Mouse (Mus musculus) bone marrow macrophage, adult 2 months (primary cell): Measurements from ENCODE around the gene Rgs16. TPM values are rescaled to one million over a fixed set of nuclear protein-coding genes. Genes with fewer than 3 reads are reported as not detected.
A peak's percentile ranks its signal among the peaks of the same experiment; 100 is the strongest.

Experiments used
- H3K27ac ChIP-seq: 2 replicates; pipeline ENCODE4 v1.5.1; 2012; ENCODE audit warnings: low read depth, low read length; ENCODE audit not compliant: insufficient read depth
- H3K4me1 ChIP-seq: 2 replicates; pipeline ENCODE4 v1.6.1; 2012; ENCODE audit warnings: low read length; ENCODE audit not compliant: control insufficient read depth, insufficient read depth
- H3K4me3 ChIP-seq: 2 replicates; pipeline ENCODE4 v1.5.1; 2012; ENCODE audit warnings: mild to moderate bottlenecking, low read length, moderate library complexity; ENCODE audit not compliant: insufficient read depth
- CTCF ChIP-seq: IDR thresholded peaks from 2 replicates; pipeline ENCODE4 v1.5.1; 2012; ENCODE audit warnings: low read depth, mild to moderate bottlenecking, low read length, moderate library complexity
- POLR2A ChIP-seq: IDR thresholded peaks from 2 replicates; pipeline ENCODE4 v1.6.1; 2012; ENCODE audit warnings: mild to moderate bottlenecking, low read depth, low read length, borderline replicate concordance
- polyA plus RNA-seq: library from polyadenylated mRNA; stranded (reverse); fragments of >200 nt; gene quantifications from 2 replicates; pipeline ENCODE4 v1.2.4, GENCODE M21; 2012; ENCODE audit not compliant: missing spikeins, insufficient read depth, insufficient read length

Gene Rgs16
- polyA plus RNA-seq = 0.23 and 0.35 TPM in 2 replicates

- no peak for TF ChIP-seq CTCF
- no peak for TF ChIP-seq POLR2A
- H3K4me1 ChIP-seq = no peaks in the 10 kb centered on the region
- no peak within 1 kb of the TSS for H3K27ac ChIP-seq
- H3K4me3 ChIP-seq = peak within 1 kb of the TSS; percentile 30; the same call in 1 of the 2 replicates
Observed at GRCm38 (mm10) chr1:153740145-153740544, at the start of gene Rgs16. Gene Rgs16, plus strand, starts transcription at chr1:153740349.

DNA sequence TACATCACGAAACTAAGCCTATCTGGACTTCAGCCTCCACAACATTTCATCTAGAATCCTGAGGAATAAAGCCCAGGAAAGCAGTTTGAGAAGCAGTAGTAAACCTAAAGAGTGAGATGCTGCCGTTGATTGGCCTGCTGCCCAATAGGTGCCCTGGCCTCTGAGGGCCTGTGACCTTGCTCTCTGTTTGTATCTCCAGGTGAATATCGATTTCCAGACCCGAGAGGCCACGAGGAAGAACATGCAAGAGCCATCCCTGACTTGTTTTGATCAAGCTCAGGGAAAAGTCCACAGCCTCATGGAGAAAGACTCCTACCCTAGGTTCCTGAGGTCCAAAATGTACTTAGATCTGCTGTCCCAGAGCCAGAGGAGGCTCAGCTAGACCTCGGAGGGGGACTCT, 47.6 kb upstream of the Rgs16 start:
- H3K27ac ChIP-seq = no peak overlapping the region
- H3K4me3 ChIP-seq = no peak overlapping the region
- TF ChIP-seq POLR2A (no peak), CTCF (no peak)
- H3K4me1 ChIP-seq = no peaks in the 10 kb centered on the region; the same call in 1 of the 2 replicates

DNA sequence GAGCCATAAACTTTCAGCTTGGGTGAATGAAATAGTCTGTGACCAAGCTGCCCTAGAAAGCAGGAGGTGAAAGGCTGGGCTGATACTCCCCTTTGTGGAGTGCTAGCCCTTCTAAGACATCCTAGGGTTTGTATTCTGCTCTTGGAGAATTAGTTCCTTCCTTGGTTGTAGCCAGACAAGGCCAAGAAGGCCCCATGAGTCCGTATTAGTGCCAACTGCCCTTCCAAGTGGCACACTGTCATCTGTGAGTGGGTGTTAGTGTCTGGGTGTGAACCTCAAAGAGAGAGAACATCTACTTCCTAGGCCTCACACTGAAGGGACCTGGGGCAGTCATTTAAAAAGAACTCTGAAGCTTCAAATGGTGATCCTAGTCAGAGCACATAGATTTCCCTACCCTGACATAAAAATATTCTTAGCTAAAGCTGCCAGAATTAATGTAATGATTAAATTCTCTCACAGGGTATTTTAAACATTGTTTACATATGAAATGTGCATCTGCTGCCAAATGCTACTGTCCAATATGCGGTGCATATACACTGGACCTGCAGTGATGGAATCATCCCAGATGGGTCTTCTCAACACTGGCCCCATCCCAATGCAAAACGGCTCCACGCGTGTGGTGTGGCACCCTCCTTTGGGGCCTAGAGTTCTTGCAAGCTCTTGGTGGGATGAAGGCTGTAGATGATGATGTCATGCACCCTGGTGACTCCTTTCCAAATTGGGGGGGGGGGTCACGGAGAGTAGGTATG, 45.6 kb upstream of the Rgs16 start:
- no peak for TF ChIP-seq CTCF
- no peak for TF ChIP-seq POLR2A
- Histone ChIP-seq H3K27ac (no peak overlapping the region), H3K4me3 (no peak overlapping the region), H3K4me1 (no peaks in the 10 kb centered on the region)

- no peak for TF ChIP-seq POLR2A
- no peak for TF ChIP-seq CTCF
- no peak overlapping the region for H3K4me3 ChIP-seq
- H3K27ac ChIP-seq = no peak overlapping the region
- H3K4me1 ChIP-seq = no peaks in the 10 kb centered on the region; the same call in 1 of the 2 replicates
Observed at GRCm38 (mm10) chr1:153695398-153695797, 44.8 kb upstream of the Rgs16 start.

GRCm38 (mm10) chr1:153696093-153696492, 44.1 kb upstream of the Rgs16 start:
- Histone ChIP-seq H3K27ac (no peak overlapping the region), H3K4me1 (peaks cover 4% of the 10 kb centered on the region; the same call in 1 of the 2 replicates), H3K4me3 (no peak overlapping the region)
- TF ChIP-seq CTCF (no peak), POLR2A (no peak)

GRCm38 (mm10) chr1:153696541-153696940, 43.6 kb upstream of the Rgs16 start:
- H3K4me1 ChIP-seq = peaks cover 5% of the 10 kb centered on the region; the same call in 1 of the 2 replicates
- no peak overlapping the region for H3K27ac ChIP-seq
- no peak overlapping the region for H3K4me3 ChIP-seq
- TF ChIP-seq CTCF (no peak), POLR2A (no peak)

DNA sequence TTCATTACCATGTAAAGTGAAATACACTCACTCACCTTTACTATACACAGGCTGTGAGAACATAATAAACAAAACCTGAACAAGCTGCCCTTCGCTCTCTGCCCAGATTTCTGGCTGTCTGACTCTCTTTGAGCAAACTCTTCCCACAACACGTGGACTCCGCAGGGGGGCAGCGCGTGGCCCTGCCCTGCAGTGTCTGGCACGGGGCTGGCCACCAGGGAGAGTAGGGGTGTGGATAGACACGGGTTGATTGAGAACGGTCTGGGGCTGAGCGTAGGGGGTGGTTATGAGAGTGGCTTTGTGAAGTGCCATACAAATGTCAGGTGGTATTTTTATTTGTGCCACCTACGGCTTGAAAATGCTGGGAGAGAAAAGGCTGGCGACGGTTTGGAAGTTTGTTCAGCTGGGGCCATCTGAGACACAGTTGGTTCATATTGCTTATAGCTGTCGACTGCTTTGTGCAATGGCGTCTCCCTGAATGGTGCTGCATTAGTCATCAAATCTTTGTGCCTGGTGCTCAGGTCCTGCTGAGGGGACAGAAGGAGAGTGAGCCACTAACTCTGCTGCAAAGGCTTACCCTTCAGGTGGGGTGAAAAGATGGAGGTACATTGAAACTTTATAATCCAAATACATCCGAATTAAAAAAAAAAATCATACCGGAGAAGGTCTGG, 42.4 kb upstream of the Rgs16 start:
- Histone ChIP-seq H3K27ac (no peak overlapping the region), H3K4me1 (peaks cover 5% of the 10 kb centered on the region; the same call in 1 of the 2 replicates), H3K4me3 (no peak overlapping the region)
- TF ChIP-seq POLR2A = no peak
- TF ChIP-seq CTCF = no peak

DNA sequence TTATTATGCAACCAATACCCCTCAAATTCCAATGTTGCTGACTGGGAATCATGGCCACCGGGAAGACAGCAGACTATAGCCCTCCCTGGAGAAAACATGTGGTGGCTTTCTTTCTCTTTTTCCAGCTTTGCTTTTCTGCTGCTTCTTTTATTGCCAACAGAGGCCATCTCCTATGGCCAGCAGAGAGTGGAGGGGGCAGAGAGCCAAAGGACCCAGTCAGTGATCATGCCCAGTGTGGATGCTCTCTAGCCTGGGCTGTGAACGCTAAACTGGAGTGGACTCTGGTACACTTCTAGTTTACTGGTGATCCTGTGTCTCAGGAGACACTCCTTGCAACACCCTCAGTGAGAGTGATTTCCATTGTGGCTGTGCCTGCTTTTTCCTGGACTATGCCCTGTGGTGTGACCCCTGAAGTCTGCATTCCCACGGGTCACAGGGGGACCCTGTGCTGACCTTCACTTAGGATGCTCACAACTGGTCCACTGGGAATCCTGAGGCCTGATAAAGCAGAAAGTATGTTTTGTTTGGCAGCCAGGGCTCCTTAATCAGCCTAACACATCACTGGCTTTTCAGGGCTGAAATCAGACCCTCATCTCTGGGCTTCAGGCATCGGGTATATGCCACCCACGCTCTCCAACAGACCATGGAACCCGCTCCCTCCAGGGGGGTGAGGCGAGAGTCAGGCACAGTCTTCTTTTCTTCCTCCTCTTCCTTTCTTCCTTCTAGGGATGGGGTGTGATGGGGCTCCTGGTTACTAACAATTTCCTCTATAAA, 41.7 kb upstream of the Rgs16 start:
- peaks cover 5% of the 10 kb centered on the region; the same call in 1 of the 2 replicates for H3K4me1 ChIP-seq
- no peak overlapping the region for H3K27ac ChIP-seq
- no peak for TF ChIP-seq CTCF
- TF ChIP-seq POLR2A = no peak

GRCm38 (mm10) chr1:153700448-153701063, 39.6 kb upstream of the Rgs16 start:
- TF ChIP-seq POLR2A = no peak
- TF ChIP-seq CTCF = no peak
- peaks cover 5% of the 10 kb centered on the region; the same call in 1 of the 2 replicates for H3K4me1 ChIP-seq
- H3K27ac ChIP-seq = no peak overlapping the region
- no peak overlapping the region for H3K4me3 ChIP-seq

More for the DNA sequence above, 41.7 kb upstream of the Rgs16 start:
- no peak overlapping the region for H3K4me3 ChIP-seq
